Mouse (Mus musculus) right cerebral cortex, postnatal 25 days (tissue): ENCODE measurements around the gene Kctd11.

Experiments used
- DNase-seq: peaks from one replicate; pipeline ENCODE4 v3.0.0; 2022

Gene Kctd11

GRCm38 (mm10) chr11:69912716-69913530 lies 31.7 kb upstream of the Kctd11 start:
- no peak for DNase-seq

DNA sequence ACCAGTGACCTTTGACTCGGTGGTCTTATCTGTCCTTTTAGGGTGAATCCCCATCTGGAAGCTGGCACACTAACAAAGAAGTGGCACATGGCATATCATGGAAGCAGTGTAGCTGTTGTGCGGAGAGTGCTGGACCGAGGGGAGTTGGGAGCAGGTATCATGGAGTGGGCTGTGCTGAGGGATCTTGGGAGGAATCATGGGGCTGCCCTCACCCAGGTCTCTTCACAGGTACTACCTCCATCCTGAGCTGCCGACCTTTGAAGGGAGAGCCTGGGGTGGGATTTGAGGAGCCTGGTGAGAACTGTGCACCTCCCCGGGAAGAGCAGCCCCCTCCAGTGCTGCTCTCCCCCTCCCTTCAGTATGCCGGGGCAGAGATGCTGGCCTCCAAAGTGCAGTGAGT lies 30.5 kb upstream of the Kctd11 start:
- DNase-seq: no peak

GRCm38 (mm10) chr11:69910781-69911560 lies 29.8 kb upstream of the Kctd11 start:
- DNase-seq: no peak

DNA sequence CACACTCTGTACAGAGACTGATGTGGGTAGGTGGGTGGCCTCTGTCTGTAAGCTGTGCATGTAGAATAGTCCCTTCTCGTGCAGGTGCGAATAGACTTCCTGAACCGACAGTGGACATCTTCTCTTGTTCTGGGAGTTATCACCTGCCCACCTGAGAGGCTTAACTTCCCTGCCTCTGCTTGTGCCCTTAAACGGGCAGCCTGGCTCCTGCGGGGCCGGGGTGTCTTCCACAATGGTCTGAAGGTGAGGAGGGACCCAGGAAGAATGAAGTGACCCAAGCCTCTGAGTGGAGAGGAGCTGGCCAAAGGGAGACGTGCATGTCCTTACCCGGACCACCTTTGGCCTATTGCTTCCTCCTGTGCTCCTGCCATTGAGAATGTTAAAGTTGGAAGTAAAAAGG lies 29.0 kb upstream of the Kctd11 start:
- no peak for DNase-seq

- no peak for DNase-seq
These were observed 28.0 kb upstream of the Kctd11 start for GRCm38 (mm10) chr11:69909174-69909573.

DNA sequence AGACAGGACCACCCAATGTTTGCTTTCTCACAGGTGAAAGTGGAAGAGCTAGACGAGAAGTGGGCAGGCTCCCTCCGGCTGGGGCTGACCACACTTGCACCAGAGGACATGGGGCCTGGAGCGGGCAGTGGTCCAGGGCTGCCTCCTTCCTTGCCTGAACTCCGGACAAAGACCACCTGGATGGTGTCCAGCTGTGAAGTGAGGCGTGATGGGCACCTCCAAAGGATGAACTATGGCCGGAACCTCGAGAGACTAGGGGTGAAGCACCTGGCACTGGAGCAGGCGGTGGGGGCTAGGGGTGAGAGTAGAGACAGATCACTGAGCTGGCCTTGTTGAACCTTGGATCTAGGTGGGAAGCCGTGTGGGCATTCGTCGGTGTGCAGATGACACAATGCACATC lies 27.4 kb upstream of the Kctd11 start:
- DNase-seq: no peak

GRCm38 (mm10) chr11:69904311-69904710 lies 23.1 kb upstream of the Kctd11 start:
- DNase-seq: no peak

DNA sequence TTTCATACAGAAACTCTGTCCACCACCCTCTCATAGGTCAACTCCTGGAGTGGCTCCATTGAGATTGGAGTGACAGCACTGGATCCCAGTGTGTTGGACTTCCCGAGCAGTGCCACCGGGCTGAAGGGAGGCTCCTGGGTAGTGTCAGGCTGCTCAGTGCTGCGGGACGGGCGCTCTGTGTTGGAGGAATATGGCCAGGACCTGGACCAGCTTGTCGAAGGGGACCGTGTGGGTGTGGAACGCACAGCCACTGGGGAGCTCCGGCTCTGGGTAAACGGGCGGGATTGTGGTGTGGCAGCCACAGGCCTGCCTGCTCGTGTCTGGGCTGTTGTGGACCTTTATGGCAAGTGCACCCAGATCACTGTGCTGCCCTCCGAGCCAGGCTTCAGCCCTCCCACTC lies 21.8 kb upstream of the Kctd11 start:
- DNase-seq: no peak

DNA sequence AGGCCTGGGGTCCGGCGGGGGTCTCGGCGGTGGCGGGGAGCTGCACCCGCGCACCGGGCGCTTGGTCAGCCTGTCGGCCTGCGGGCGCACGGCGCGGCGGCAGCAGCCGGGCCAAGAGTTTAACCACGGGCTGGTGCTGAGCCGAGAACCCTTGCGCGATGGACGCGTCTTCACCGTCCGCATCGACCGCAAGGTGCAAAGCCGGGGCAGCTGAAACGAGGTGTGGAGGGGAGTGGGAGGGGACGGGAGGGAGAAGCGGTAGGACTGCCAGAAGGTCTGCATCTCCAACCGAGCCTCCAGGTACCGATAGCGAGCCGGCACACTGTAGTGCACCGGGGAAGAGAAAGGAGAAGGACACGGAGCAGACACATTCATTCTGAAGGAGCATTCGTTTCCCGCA lies 20.8 kb upstream of the Kctd11 start:
- no peak for DNase-seq

DNA sequence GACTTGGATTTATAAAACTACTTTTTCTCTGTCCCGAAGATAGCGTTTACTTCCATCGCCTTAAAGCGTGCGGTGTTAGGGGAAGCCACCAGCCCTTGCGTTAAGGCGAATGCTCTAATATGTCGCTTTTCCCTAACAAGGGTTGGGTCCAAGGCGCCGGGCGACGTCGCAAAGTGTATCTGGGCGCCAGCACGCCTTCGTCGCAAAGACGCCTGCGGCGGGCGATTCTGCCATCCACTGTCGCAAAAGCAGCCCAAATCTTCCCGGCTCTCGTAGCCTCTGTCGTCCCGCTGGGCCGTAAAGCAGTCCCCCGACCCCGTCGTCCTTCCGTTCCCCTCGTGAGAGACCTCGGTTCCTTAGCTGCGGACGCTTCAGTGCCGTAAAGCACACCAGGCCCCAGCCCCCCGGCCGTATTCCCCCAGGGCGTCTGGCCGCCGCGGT lies 20.2 kb upstream of the Kctd11 start:
- DNase-seq: peak; percentile 98

DNA sequence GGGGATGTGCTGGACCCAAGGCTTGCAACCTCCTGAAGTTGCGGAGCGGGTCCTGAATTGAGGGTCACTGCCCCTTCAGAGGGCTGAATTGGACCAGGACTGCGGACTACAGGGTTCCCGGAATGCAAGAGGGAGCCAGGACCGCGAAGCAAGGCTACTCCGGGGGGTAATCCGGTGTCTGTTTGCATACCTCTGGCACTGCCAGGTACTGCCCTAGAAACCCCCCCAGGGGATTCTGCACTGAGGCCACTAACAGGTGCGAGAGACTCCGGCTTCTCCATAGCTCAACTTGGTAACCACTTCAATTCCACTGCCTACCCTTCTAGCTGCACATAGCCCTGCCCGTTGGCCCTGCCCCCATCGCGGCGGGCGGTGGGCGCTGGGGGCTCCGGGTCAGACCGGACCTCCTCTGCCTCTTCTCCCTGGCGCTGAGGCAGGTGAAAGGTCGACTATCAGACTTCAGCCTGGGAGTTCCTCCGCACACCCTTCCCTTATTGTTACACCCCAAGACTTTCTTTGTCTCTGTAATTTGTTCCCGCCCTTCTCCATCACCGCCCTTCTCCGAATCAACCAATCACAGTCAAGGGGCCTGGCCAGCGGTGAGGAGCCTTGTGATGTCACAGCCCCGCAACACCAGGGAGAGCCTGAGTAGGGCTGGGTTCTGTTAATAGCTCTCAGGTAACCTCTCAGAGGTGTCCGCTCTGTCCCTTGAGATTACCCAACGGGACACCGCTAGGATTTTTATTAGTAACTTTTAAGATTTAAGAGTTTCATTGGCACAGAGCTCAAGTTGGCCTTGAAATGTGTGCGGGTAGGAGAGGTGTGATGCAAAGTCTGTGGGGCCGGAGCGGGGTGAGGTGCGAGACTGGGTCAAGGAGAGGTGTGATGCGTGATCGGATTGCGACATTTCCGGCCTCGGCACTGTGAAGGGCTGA lies 19.5 kb upstream of the Kctd11 start, which contains the start of the genes 2810408A11Rik and Neurl4:
2810408A11Rik (minus strand) TSS at position 517 of the 935 bp plus-strand sequence.
Neurl4 (plus strand) TSS at position 602 of the 935 bp plus-strand sequence.
- peak; percentile 87 for DNase-seq

- no peak for DNase-seq
These were observed 18.7 kb upstream of the Kctd11 start for GRCm38 (mm10) chr11:69899870-69900269.

DNA sequence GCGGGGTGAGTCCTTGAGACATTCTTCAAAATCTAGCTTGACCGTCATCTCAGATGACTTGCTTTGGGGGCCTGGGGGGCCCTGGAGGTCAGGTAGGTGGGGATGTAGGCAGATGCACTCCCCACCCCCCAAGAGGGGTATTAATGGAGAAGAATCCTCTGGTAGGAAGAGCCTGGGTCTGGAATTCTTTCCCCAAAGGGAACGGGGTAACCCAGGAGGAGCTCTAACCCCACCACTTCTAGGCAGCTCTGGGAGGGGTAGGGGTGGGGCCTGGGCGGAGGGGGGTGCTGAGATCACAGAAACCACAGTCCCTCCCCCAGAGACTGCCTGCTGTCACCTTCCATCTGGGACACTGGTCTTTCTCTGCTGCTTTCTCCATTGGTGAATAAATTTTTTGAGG lies 14.1 kb upstream of the Kctd11 start, which contains the start of gene Acap1:
Acap1 (minus strand) TSS at position 249 of the 400 bp plus-strand sequence.
- DNase-seq: no peak

GRCm38 (mm10) chr11:69894671-69895070 lies 13.5 kb upstream of the Kctd11 start:
- no peak for DNase-seq

DNA sequence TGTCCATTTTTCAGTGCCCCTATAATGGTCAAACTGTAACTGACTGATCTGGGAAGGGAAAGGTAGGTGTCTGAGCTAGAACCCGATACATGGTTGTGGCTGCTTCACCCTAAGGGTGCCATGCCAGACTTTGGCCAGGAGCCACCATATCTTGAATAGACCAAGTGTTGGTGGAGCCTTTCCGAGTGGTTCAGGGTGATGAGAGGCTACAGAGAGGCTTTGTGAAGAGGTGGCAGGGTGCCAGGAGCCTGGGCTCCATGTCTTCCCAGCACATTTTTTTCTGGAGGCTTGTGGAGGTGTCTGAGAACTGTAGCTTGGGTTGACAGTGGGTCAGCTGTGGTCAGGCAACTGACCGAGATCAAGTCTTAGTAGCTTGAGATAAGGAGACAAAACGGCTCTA lies 10.3 kb upstream of the Kctd11 start:
- DNase-seq: no peak

DNA sequence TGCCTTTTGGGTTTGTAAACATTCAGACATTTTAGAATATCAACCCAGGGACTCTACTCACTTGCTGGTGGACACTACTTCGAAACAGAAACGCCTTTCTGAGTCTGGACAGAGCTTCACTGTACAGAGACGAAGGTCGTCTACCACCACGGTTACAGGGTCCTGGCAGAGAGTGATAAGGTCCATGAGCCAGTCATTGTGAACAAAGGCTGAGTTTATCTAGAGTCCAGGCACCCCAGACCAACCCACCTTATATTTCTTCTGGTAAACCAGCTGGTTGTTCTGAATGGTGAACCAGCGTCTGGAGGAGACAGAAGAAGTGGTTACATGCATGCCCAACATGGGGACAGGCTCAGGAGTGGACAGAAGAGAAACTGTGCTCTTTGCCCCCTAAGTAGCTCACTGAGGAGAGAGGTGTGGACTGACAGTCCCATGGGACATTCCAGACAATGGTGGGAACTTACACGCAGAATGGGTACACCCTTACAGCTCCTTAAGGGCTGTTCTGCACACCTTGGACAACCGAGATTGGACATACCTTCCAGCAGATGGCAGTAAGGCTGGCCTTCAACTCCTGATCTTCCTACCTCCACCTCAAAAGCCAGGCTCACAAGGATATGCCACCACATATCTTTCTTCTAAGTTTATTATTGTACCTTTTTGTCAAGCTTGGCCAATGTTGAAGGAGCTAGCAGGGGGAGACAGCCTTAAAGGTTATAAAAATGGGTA lies 5.9 kb upstream of the Kctd11 start:
- DNase-seq: no peak

DNA sequence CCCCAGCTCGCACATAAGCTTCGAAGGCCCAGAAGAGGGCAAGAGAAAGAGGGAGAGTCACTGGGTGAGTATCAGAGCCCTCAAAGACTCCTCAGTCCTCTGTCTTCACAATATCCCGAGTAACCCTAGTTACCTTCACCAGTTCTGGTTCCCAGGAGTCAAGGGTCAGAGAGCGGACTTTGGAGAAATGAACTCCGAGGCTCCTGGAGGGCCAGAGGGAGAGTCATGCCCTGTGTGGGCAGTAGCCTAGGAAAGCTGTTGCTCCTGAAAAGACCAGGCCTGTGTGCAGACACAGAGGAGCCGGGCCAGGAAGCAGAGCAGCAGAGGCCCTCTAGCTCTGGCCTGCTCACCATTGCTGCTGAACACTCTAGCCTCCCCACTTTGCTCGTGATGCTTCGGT lies 3.5 kb upstream of the Kctd11 start:
- no peak for DNase-seq

GRCm38 (mm10) chr11:69884240-69884639 lies 3.0 kb upstream of the Kctd11 start:
- DNase-seq: no peak

GRCm38 (mm10) chr11:69883527-69884151 lies 2.4 kb upstream of the Kctd11 start:
- DNase-seq: no peak

DNA sequence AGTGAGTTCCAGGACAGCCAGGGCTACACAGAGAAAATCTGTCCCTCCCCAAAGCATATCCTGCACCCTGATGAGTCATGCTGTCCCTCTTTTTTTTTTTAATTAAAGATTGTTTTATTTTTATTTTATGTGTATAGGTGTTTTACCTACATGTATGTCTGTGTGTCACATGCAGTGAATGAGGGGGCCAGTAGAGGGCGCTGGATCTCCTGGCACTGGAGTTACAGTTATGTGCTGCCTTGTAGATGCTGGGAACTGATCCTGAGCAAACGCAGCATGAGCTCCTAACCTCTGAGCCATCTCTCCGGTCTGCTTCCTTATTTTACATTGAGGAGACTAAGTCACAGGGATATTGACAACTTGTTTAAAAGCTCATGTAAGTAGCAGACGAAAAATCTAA lies 1.9 kb upstream of the Kctd11 start:
- DNase-seq: no peak
